Mouse (Mus musculus) kidney, adult 18-20 months (tissue): ENCODE measurements around the gene Kcnn1.

Experiments
- DNase-seq: peaks from one replicate; pipeline ENCODE4 v3.0.0; 2021

Kcnn1 gene

GRCm38 (mm10) chr8:70892896-70893655, 30.0 kb upstream of the Kcnn1 start:
- no peak for DNase-seq

GRCm38 (mm10) chr8:70892022-70892895, 29.2 kb upstream of the Kcnn1 start, which contains the start of gene Slc5a5:
Gene Slc5a5 (minus strand): TSS chr8:70892757.
- no peak for DNase-seq

GRCm38 (mm10) chr8:70891356-70891755, 28.3 kb upstream of the Kcnn1 start:
- DNase-seq, result peak; percentile 64

GRCm38 (mm10) chr8:70890656-70891055, 27.6 kb upstream of the Kcnn1 start:
- peak; percentile 46 for DNase-seq

- DNase-seq, result no peak
Observed at GRCm38 (mm10) chr8:70887669-70888068, 24.6 kb upstream of the Kcnn1 start.

GRCm38 (mm10) chr8:70885612-70886011, 22.6 kb upstream of the Kcnn1 start:
- no peak for DNase-seq

DNA sequence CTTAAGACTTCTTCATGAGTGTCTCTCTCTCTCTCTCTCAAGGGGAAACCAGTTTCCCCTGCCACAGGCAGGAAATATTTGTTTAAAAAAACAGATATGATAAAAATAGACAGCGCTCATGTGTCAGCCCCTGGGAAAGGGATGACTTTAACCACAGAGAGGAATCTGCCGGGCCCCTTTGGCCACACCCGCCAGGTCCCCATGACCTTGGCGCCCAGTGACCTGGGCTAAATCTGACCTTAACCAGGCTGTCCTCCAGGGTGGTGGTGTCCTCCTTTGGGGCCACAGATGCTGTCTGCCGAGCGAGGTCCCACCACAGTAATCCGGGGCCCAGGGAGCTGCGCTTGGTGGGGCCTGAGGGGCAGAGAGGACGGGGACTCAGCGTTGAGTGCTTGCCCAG, 21.6 kb upstream of the Kcnn1 start:
- no peak for DNase-seq

- no peak for DNase-seq
Observed at GRCm38 (mm10) chr8:70884186-70884585, 21.1 kb upstream of the Kcnn1 start.

DNA sequence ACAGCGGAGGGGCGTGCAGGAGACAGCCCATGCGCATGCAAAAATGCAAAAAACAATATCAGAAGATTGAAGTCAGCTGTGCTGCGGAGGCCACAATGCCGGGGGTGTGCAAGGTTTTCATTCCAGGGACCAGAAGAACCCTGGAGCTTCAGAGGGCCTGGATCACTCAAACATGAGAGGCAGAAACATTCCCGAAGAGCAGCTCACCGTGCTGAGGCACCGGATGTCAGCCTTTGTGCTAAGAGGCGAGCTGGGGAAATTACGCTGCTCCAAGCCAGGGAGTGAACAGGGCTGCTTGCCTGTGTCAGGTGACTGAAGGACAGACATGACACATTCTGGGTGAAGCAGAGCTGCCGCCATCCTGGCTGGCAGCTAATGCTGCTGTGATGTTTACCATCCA, 17.5 kb upstream of the Kcnn1 start:
- DNase-seq, result no peak

DNA sequence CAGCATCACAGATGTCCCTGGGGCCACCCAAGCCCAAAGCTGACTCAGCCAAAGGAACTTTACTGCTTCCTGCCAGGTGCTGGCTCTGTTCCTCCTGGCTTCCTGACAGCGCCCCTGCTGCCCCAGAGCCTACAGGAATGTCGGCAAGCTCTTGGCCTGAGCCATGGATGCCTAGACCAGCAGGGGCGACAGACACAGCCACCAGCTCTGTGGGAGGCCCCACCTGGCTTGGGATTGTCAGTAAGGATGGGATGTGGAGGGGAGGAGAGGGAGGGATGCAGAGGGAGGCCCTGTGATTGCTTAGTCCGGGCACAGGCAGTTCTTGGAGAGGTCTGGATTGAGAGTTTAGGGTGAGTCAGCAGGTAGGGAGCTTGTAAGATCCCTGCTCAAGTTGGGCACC, 17.1 kb upstream of the Kcnn1 start:
- DNase-seq, result peak; percentile 41

DNA sequence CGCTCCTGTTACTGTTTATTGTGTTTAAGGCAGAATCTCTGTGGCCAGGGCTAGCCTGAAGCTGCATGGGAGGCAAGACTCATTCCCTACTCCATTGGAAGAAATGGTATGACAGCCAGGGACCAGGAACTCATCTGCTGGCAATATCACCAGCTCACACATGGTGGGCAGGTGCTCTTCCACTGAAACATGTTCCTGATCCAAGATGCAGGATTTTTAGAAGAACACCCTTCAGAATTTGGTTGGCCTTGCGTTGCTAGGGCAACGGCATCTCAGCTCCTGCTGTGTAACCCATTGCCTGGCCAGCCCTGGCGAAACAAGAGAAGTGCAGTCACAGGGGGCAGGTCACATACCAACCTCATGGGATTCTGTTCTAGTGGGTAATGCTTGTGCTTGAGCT, 16.4 kb upstream of the Kcnn1 start:
- no peak for DNase-seq

- DNase-seq, result no peak
Observed at GRCm38 (mm10) chr8:70878178-70878577, 15.1 kb upstream of the Kcnn1 start.

DNA sequence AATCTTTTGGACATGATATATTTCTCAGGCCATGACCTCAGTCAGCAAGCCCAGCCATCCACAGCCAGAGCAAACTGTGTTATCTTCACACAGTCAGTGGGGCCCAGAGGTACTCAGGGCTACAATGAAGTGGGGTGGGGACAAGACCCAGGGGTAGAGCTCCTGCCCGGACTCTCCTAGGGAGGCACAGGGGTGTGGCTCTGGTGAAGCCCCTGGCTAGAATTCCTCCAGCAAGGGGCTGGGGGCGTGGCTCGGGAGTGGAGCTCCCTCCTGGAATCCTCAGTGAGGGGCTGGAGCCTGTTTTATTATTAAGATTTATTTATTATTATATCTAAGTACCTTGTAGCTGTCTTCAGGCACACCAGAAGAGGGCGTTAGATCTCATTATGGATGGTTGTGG, 13.3 kb upstream of the Kcnn1 start:
- DNase-seq, result no peak

DNA sequence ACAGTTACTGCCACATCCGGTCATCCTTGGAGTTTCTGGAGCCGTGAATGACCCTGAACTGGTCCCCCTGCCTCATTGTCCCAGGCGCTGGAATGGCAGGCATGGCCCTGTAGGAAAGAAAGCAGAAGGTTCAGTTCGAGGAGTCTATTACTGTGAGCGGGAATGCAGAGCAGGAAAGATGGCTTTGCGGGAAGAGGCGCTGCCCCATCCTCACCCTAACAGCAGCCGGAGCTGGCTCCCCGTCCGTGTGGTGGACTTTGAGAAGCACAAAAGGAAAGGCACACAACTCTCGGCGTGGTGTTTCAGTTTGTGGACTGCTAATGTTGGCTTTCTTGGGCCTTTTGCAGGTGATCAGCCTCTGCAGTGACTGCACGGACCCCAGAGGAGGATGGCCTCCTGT, 11.4 kb upstream of the Kcnn1 start:
- no peak for DNase-seq

GRCm38 (mm10) chr8:70873364-70873985, 10.4 kb upstream of the Kcnn1 start, which contains the start of gene Ccdc124:
Gene Ccdc124 (minus strand): TSS chr8:70873935.
- peak; percentile 97 for DNase-seq

DNA sequence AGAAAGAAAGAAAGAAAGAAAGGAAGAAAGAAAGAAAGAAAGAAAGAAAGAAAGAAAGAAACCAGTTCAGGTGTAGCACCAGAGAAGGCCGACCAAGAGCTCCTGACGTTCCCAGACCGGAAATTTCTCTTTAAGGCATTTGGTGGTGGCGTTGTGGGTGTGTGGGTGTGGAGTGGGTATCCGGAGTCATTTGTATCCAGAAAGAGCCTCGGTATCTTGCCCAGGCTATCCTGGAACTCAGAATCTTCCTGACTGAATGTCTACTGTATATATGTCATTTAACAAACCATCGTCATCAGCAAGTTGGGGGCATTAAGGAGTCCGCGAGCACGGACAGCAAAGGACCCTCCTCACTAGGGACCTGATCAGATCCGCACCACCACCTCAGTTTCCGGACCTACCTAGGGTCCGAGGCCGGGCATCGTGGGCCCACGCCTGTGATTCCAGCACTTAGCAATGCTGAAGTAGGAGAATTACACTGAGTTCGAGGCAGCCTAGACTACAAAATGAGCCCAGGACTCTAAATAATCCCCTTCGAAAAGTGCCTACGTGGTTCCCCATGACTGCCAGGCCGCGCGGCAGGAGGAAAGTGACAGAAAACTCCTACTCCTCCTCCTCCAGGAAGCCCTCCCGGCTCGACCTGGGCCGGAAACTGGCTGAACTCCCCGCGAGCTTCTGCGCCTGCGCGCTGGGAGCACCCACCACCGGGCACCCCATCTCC, 9.7 kb upstream of the Kcnn1 start:
- no peak for DNase-seq

- no peak for DNase-seq
Observed at GRCm38 (mm10) chr8:70871195-70871807, 8.2 kb upstream of the Kcnn1 start.

- peak; percentile 85 for DNase-seq
Observed at GRCm38 (mm10) chr8:70869601-70870041, 6.6 kb upstream of the Kcnn1 start.

DNA sequence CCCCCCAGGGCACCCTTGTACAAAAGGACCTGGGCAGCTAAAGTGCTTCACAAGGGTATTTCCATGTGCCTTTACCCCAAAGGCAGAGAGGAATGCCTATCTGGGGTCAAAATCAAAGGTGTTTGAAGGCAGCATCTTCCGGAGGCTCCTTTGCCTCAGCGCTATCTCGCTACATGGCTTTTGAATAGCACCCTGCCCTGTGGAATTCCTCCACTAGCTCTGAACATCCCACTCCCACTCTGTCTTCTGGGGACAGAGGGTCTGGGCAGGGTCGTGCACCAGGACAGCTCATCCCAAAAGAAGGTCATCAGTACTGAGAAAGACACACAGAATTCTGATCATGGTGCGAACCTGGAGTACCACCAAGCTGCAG, 6.1 kb upstream of the Kcnn1 start:
- no peak for DNase-seq

GRCm38 (mm10) chr8:70868559-70869198, 5.6 kb upstream of the Kcnn1 start:
- DNase-seq, result peak; percentile 78

DNA sequence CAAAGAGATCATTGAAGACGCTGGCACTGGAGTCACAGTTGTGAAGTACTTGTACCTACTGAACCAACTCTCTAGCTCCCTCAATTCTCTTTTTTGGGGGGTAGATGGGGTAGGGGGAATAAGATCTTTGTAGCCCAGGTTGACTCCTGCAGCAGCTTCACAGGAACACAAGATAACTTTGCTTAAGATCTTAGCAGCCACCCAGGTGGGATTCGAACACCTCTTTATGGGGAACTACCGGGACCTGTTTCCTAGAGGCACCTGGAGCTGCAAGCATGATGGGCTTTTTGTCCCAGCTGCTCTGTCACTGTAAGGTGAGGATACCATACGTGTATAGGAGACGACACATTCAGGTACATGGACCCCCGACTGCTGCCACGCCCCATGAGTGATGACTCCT, 3.5 kb upstream of the Kcnn1 start:
- no peak for DNase-seq

DNA sequence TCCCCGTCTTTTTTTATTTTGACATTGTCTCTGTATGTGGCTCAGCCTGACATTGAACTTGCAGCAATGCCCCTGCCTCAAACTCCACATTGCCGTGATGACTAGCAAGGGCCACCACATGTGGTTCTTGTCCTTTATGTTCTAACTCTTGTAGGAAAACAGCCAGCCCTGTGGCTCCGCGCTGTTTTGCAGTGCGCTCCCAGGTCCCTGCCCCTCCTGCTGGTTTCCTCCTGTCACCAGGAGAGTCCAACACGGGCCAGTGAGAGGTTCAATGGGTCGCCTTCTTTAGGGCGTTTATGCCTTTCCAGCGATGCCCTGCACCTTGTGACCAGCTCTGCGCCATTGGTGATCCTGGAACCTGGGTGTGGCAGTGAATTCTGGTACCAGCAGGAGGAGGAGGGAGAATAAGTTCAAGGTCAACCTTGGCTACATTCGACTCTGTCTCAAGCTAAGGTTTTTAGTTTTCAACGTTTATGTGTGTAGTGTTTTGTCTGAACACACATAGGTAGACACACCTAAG, 3.0 kb upstream of the Kcnn1 start:
- no peak for DNase-seq
